Mouse (Mus musculus) ES-Bruce4 (cell line): ENCODE measurements around the gene 1700016C15Rik. TPM values are rescaled to one million over a fixed set of nuclear protein-coding genes. Genes with fewer than 3 reads are reported as not detected.

Experiments used
- H3K27ac ChIP-seq: 2 replicates; pipeline ENCODE4 v1.5.1; 2012; ENCODE audit warnings: low read length, inconsistent platforms; ENCODE audit not compliant: insufficient read depth
- H3K27me3 ChIP-seq: 2 replicates; pipeline ENCODE4 v1.6.1; 2012; ENCODE audit warnings: mild to moderate bottlenecking, low read length, inconsistent platforms; ENCODE audit not compliant: control insufficient read depth, poor library complexity, insufficient read depth, severe bottlenecking
- H3K36me3 ChIP-seq: 2 replicates; pipeline ENCODE4 v1.6.1; 2012; ENCODE audit warnings: inconsistent platforms, mild to moderate bottlenecking, low read length, moderate library complexity; ENCODE audit not compliant: control insufficient read depth, poor library complexity, insufficient read depth, severe bottlenecking
- H3K4me1 ChIP-seq: one replicate; pipeline ENCODE4 v1.8.1; 2011; ENCODE audit warnings: low read length; ENCODE audit not compliant: control insufficient read depth, insufficient read depth
- H3K4me3 ChIP-seq: 2 replicates; pipeline ENCODE4 v1.5.1; 2011; ENCODE audit warnings: low read depth, mild to moderate bottlenecking, low read length
- H3K9ac ChIP-seq: 2 replicates; pipeline ENCODE4 v1.6.1; 2012; ENCODE audit warnings: low read depth, mild to moderate bottlenecking, inconsistent platforms; ENCODE audit not compliant: poor library complexity, severe bottlenecking
- H3K9me3 ChIP-seq: replicated peaks from 2 replicates; pipeline ENCODE4 v1.6.1; 2012; ENCODE audit warnings: mild to moderate bottlenecking, low read length, inconsistent platforms; ENCODE audit not compliant: control insufficient read depth, poor library complexity, insufficient read depth, severe bottlenecking
- CTCF ChIP-seq: IDR thresholded peaks from one replicate; pipeline ENCODE4 v1.8.1; 2011; ENCODE audit warnings: low read depth, low read length
- EP300 ChIP-seq: IDR thresholded peaks from 2 replicates; pipeline ENCODE4 v1.6.1; 2011; ENCODE audit warnings: low read depth, low read length; ENCODE audit not compliant: insufficient read depth
- POLR2A ChIP-seq: IDR thresholded peaks from one replicate; pipeline ENCODE4 v1.8.1; 2011; ENCODE audit warnings: low read length; ENCODE audit not compliant: insufficient read depth
- polyA plus RNA-seq: library from polyadenylated mRNA; stranded (reverse); fragments of >200 nt; gene quantifications from 2 replicates; pipeline ENCODE4 v1.2.4, GENCODE M21; 2011; ENCODE audit warnings: low read depth; ENCODE audit not compliant: missing spikeins, insufficient read depth, insufficient read length

Gene 1700016C15Rik
- polyA plus RNA-seq, 1 experiment, result not detected

DNA sequence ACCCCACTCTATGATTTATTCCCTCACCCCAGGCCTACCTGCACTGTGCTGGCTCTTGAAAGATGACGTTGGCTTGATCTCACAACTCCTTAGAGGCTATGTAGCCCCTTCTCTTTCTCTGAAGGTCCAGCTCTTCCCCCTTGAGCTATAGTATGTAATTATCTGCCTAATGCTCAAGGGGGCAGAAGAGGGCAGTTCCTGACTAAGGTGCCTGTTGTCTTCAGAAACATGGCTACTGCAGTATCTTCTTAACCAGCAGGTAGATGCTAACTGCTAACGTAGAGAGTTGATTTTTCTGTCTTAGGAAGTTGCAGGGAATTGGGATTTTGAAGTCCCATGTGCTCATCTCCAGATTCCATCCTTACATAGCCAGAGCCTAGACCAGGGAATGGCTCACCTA is 24.4 kb upstream of the 1700016C15Rik start:
- no peaks in the 10 kb centered on the region for H3K9me3 ChIP-seq
- H3K27ac ChIP-seq, result no peak overlapping the region

DNA sequence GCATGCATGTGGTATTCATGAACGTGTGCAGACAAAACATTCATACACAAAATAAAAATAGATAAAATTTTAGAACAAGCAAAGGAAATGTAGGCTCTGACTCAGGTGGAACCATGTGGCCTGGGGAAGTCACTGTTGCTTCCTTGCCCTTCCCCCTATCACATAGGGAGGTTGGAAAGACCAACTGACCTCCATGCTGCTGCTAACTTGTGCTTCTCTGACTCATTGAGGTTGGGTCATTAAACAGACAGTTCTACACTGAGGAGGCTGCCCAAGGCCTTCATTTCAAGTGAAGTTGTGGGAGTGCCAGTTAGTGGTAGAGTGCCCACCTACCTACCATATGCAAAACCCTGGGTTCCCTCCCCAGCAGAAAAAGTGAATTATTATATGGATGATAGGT is 22.0 kb upstream of the 1700016C15Rik start:
- TF ChIP-seq EP300, result no peak
- no peak for TF ChIP-seq POLR2A
- TF ChIP-seq CTCF, result no peak
- Histone ChIP-seq H3K4me1 (no peaks in the 10 kb centered on the region), H3K9me3 (no peaks in the 10 kb centered on the region), H3K9ac (no peak overlapping the region), H3K27me3 (no peaks in the 10 kb centered on the region), H3K4me3 (no peak overlapping the region), H3K27ac (no peak overlapping the region), H3K36me3 (no peaks in the 10 kb centered on the region)

More for the DNA sequence above, 24.4 kb upstream of the 1700016C15Rik start:
- Histone ChIP-seq H3K36me3 (no peaks in the 10 kb centered on the region), H3K9ac (no peak overlapping the region), H3K27me3 (no peaks in the 10 kb centered on the region), H3K4me3 (no peak overlapping the region), H3K4me1 (no peaks in the 10 kb centered on the region)
- no peak for TF ChIP-seq POLR2A
- TF ChIP-seq EP300, result no peak

DNA sequence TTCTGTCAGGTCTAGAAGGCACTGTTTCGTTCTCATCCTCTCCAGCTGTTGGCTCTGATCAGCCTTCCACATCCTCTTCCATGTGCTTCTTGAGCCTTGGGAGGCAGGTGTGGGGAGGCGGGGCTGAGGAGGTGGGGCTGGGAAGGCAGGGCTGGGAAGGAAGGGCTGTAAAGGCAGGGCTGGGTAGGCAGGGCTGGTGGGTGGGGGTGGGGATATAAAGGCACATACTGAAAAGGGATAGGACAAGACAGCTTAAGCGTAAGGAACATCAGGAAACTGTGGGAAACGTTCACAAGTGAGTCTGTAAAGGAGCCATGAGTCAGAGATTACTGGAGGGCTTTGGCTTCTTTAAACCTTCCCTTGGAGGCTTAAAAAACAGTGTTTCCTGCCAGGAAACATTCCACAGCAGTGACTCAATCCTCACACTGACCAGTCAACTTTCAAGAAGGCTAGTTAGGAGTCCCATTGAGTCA is 21.0 kb upstream of the 1700016C15Rik start:
- H3K36me3 ChIP-seq, result no peaks in the 10 kb centered on the region
- no peak overlapping the region for H3K4me3 ChIP-seq
- no peak overlapping the region for H3K9ac ChIP-seq
- no peaks in the 10 kb centered on the region for H3K27me3 ChIP-seq
- H3K27ac ChIP-seq, result peak overlapping the region; percentile 62
- no peak for TF ChIP-seq POLR2A
- TF ChIP-seq CTCF, result no peak
- no peak for TF ChIP-seq EP300
- no peaks in the 10 kb centered on the region for H3K4me1 ChIP-seq
- no peaks in the 10 kb centered on the region for H3K9me3 ChIP-seq

DNA sequence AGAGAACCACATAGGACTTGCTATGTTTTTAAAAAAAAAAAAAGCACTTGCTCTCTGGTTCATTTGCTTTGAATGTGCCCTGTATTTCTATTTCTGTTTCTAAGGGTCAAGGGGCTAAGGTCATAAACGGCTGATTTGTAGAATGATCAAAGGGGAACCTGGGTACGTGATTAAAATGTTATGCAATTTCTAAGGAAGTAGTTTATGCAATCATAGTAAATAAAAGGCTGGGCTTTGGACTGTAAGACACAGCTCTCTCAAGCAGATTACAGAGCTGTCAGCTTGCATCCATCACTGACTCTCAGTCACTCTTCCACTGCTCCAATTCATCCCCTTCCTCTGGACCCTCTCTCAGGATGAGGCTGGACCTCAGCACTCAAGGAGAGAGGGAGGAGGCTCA is 18.6 kb upstream of the 1700016C15Rik start:
- Histone ChIP-seq H3K9me3 (no peaks in the 10 kb centered on the region), H3K27ac (no peak overlapping the region), H3K9ac (no peak overlapping the region), H3K4me3 (no peak overlapping the region), H3K27me3 (no peaks in the 10 kb centered on the region), H3K36me3 (no peaks in the 10 kb centered on the region), H3K4me1 (no peaks in the 10 kb centered on the region)
- TF ChIP-seq POLR2A (no peak), EP300 (no peak)

DNA sequence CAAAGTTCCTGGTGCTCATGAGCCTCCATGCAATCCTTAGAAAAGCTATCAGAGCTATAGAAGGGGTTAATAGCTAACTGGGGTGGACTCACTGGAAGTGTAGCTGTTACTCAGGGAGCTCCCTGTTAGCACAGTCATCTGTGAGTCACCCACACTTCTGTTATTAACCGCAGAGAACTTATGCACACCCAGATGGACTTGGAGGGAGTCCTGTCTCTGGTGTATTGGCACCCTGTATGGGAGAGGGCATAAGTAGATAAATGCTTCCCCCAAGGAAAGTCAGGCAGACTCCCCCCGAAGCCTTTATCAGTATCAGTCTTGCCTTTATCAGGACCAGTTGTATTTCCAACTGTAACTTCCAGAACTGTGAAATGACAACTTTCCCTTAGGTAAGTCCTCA is 18.2 kb upstream of the 1700016C15Rik start:
- Histone ChIP-seq H3K36me3 (no peaks in the 10 kb centered on the region), H3K9ac (no peak overlapping the region), H3K4me1 (no peaks in the 10 kb centered on the region), H3K9me3 (no peaks in the 10 kb centered on the region), H3K27me3 (no peaks in the 10 kb centered on the region), H3K4me3 (no peak overlapping the region), H3K27ac (no peak overlapping the region)
- TF ChIP-seq POLR2A, result no peak
- no peak for TF ChIP-seq CTCF
- TF ChIP-seq EP300, result no peak

DNA sequence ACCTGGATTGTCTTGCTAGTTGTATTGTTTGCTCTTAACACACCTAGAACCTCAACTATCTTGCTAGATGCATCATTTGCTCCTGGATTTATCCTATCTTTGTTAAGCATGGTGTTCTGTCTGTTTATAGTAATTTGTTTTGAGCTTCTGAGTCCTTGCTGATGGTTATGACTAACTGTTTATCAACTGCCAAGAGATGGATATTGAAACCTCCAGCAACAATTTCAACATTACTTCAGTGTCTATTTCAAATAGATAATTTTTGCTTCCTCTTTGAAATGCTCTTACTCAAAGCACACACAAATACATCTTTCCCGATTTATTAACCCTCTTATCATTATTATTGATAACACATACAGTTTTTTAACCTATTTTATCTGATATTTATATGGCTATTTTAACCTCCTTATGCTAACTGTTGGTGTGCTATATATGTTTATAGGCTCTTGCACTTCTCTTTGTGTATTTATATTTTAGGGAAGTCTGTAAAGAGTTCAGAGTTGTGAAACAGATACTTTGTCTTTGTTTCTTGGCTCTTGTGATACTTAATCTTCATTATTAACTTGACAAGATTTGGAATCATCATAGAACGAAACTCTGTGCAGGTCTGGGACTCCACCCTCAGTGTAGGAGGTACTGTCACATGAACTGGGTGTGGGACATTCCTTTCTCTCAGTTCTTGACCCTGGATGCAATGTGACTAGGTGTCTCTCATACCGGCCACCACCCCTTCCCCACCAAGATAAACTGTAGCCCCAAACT is 15.8 kb upstream of the 1700016C15Rik start:
- Histone ChIP-seq H3K27me3 (no peaks in the 10 kb centered on the region), H3K36me3 (no peaks in the 10 kb centered on the region), H3K9me3 (no peaks in the 10 kb centered on the region), H3K4me1 (no peaks in the 10 kb centered on the region), H3K4me3 (no peak overlapping the region), H3K27ac (no peak overlapping the region), H3K9ac (no peak overlapping the region)
- TF ChIP-seq EP300, result no peak
- TF ChIP-seq CTCF, result no peak
- TF ChIP-seq POLR2A, result no peak
